Mouse (Mus musculus) heart, postnatal 10 days (tissue): ENCODE measurements around the gene Cpt1c. TPM values are rescaled to one million over a fixed set of nuclear protein-coding genes. Genes with fewer than 3 reads are reported as not detected.

Experiments used
- DNase-seq, 2 experiments: peaks; one replicate each; pipeline ENCODE4 v3.0.0; 2021
- intact Hi-C: fragments of 180-260 bp; cut with DNase I; formaldehyde crosslinking; loops from one replicate; pipeline ENCODE4 v1.15.1; 2025
- total RNA-seq, 2 experiments: library from RNA; stranded (reverse); gene quantifications; 2 replicates each; pipeline ENCODE4 v1.2.3; 2021

Cpt1c gene
- total RNA-seq, 2 experiments from 2014 or later: 4.1 to 6.2 TPM

GRCm38 (mm10) chr7:44970231-44970691 is 4.4 kb downstream of the Cpt1c start:
- intact Hi-C loops: no loop called here
- DNase-seq: peak; percentile 88

DNA sequence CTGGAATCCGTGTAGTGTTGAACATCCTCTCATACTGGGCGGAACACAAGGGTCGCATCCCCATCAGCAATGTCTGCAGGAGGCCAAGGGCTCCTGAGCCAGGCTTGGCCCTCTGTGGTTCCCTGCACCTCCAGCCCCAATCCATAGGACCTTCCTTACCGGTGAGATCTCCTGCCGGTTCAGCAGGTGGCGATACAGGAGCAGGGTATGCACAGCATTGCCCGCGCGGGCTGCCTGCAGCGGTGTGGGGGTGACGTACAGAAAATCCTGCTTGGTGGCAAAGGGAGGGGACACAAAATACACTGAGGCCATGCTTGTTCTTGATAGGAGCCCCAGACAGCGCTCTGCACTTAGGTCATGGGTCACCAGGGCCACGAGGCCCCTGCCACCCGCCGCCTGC is 8.0 kb downstream of the Cpt1c start:
- no peak for DNase-seq
- intact Hi-C loops: no loop called here

DNA sequence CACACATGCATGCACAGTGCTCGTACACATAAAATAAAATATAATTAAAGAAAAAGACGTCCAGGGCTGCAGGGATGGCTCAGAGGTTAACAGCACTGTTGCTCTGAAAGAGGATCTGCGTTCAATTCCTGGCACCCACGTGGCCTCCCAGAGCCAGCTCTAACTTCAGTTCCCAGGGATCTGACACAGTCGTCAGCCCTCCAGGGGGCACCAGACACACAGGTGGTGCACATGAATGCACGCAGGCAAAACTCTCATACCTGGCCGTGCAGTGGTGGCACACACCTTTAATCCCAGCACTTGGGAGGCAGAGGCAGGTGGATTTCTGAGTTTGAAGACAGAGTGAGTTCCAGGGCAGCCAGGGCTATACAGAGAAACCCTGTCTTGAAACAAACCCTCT is 8.7 kb downstream of the Cpt1c start:
- DNase-seq: no peak
- intact Hi-C loops: no loop called here

DNA sequence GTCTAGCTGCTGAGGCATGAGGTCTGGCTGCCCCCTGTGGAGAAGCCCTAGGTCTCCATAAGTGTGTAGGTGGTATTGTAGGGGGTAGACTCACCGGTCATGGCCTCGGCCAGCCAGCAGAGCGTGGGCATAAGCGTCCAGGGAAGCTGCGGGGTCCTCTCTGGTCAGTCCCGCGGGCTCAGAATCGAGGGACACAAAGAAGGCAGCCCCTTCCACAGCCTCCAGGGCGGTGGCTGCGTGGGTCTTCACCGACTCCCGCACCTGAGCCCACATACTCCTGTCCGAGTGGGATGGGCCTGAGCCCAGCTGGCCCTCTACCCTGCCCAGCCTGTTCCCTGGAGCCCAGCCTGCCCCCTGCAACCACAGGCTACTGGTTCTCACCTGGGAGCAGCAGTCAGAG is 9.7 kb downstream of the Cpt1c start:
- DNase-seq: no peak
- intact Hi-C loops: no loop called here

DNA sequence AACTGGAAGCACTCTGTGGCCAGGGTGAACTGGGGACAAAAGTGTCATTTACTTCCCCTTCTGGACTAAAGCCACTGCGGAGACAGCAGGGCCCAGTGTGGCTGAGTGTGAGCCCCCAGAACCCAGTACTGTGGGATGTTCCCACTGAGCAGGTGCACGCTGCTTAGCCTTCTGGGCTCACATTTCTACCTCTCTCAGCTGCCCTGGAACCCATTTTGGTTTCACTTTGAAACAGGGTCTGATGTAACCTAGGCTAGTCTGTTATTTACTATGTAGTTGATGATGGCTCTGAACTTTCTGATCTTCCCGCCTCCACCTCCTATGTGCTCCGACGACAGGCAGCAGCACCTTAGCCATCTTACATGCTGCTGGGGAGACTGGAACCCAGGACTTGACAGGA is 11.8 kb downstream of the Cpt1c start:
- intact Hi-C loops: no loop called here
- no peak for DNase-seq

- no peak for DNase-seq
- intact Hi-C loops: no loop called here
Observed at GRCm38 (mm10) chr7:44962337-44962736, 12.3 kb downstream of the Cpt1c start.

DNA sequence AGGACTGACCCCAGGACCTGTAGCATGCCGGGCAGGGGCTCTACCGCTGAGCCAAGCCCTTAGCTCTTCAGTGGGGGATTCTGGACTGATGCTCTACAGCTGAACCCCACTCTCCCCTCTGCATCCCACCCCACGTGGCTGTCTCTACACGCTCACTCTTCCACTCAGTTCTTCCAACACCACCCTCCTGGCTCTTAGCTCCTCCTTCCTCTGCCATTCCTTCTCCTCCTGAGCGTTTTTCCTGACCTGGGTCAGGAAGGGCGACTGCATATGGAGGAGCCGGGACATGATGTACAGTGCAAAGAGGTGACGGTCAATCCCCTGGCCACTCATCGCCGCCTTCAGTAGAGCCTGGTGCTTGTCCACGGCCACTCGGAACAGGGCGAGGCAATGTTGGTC is 14.1 kb downstream of the Cpt1c start:
- intact Hi-C loops: no loop called here

DNA sequence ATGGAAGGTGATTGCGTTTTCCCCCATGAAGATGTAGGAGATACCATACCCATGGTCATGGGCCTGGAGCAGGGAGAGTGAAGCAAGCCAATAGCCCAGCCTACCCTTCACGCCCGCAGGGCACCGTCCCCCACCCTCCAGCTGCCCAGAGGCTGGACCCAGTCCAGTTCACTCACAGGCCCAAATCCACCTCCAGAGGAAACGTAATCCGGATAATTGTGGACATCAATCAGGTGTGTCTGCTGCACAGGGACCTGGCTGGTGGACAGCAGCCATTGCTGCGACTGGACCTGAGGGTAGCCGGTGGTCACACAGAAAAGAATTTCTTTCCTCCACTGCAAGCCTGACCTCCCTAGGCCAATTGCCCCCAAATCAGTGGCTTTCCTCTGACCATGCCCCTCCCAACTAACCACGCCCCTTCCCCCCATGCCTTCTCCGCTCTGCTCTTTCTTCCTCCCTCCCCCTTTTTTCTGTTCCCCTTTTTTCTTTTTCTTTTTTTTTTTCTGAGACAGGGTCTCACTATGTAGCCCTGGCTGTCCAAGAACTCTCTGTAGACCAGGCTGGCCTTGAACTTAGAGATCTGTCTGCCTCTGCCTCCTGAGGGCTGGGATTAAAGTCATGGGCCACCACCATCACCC is 14.7 kb downstream of the Cpt1c start:
- no peak for DNase-seq
- intact Hi-C loops: loop anchor here (2.0 to 5.0 kb wide), 3 partner anchors 29 to 238 kb away; no protein-coding TSS in a partner anchor

More for the DNA sequence above, 14.1 kb downstream of the Cpt1c start:
- no peak for DNase-seq

DNA sequence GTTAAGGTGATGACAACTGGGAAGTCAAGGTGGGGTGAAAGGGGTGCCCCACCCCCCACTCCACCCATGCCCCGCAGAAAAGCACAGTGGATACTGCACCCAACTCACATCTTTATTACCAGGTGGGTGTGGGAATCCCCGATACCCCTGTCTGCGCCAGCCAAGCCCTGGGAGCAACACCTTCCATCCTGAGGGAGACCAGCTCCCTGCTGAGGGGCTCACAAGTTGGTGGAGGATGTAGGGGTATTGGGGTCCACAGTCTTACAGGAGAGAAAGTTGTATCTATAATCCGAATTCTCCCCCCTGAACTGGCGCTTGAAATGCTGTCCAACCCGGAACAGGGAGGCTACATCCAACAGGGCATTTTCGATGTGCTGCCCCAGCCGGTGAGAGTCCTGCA is 15.4 kb downstream of the Cpt1c start:
- intact Hi-C loops: loop anchor here (2.0 to 5.0 kb wide), 3 partner anchors 28 to 237 kb away; no protein-coding TSS in a partner anchor
- DNase-seq: no peak

- intact Hi-C loops: loop anchor here (2.0 to 5.0 kb wide), 3 partner anchors 27 to 236 kb away; no protein-coding TSS in a partner anchor
- DNase-seq: peak; percentile 53 to 66
Observed at GRCm38 (mm10) chr7:44958208-44958607, 16.4 kb downstream of the Cpt1c start.

DNA sequence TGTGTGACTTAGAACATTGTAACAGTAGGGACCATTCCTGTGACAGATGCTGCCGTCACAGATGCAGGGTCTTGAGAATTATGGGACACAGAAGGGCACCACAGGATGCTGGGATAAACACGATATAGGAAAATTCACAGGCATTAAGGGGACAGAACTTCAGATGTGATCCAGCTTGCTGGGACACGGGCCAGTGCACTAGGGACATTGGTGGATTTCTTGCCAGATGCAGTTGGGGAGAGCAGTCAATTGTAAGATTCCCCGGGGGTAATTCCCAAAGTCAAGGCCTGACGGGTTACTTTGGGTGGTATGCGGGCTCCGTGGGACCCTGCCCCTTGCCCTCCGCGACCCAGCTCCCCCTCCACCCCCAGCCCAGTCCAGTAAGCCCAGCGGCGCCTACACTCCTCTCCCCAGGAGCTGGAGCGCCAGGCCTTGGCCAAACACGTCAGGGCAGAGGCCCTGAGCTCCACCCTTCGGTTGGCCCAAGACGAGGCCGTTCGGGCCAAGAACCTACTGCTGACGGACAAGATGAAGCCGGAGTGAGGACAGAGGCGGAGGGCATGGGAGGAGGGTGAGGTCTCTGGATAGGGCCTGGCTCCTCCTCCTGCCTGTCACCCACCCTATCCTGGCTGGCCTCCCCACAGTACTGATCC is 17.3 kb downstream of the Cpt1c start:
- intact Hi-C loops: loop anchor here (5.0 kb wide), 2 partner anchors 35 to 235 kb away; no protein-coding TSS in a partner anchor
- peak; percentile 71 to 72 for DNase-seq

DNA sequence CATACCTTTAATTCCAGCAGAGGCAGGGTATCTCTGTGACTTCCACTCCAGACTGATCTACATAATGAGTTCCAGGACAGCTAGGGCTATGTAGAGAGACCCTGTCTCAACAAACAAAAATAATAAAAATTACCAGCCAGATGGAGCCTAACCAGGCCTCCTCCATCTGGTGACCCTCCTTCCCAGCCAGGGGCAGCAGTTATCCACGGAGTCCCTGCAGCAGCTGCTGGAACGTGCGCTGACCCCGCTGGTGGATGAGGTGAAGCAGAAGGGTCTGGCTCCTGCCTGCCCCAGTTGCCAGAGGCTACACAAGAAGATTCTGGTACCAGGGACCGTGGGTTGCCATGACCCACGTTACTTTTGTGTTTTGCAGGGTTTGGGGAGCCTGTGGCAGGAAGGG is 18.4 kb downstream of the Cpt1c start:
- intact Hi-C loops: loop anchor here (5.0 kb wide), 2 partner anchors 34 to 234 kb away; no protein-coding TSS in a partner anchor
- DNase-seq: no peak

DNA sequence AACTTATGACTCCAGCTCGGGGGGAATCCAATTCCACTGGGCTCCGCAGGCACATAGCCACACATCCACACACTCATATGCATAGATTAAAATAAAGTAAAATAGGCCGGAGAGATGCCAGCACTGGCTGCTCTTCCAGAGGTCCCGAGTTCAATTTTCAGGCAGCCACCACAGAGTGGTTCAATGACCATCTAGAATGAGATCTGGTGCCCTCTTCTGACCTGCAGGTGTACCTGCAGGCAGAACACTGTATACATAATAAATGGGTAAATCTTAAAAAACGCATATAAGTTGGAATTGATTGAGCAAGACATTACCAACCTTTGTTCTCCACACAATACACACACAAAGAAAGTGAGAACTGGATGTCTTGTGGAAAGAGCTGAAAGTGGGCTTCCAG is 19.0 kb downstream of the Cpt1c start:
- intact Hi-C loops: loop anchor here (5.0 kb wide), 2 partner anchors 33 to 233 kb away; no protein-coding TSS in a partner anchor
- peak in 1 of 2 experiments; percentile 43 for DNase-seq

DNA sequence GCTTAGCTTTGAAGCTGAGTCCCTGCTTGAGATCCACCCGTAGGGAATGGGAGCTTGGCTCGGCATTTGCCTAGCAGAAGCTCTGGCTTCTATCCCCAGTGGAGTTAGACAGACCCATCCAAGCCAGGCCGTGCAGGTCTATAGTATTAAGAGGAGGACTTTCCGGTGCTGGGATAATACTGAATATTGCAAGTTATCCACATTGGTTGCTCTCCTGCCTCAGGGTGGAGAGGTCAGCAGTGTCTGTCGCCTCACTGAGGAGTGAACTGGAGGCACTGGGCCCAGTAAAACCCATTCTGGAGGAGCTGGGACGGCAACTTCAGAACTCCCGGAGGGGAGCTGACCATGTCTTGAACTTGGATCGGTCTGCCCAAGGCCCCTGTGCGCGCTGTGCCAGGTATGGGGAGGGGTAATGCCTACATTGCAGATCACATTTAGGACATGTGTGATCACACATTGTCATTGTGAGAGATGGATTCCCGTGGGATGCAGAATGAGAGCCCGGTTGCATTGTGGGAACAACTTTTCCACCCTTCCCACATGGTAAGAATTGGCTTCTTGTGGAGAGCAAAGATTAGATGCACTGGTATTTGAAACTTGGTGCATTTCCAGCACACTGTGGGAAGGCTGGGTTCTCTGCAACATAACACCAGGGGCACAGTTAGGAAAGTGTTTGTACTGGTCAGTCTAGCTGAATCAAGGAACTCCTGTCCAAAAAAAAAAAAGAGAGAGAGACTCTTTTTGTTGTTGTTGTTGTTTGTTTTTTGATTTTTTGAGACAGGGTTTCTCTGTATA is 20.4 kb downstream of the Cpt1c start:
- intact Hi-C loops: loop anchor here (5.0 kb wide), 1 partner anchor 57 kb away; the partner anchor contains the start of gene Fuz

GRCm38 (mm10) chr7:44953561-44953960 is 21.1 kb downstream of the Cpt1c start:
- DNase-seq: no peak
- intact Hi-C loops: loop anchor here (5.0 kb wide), 1 partner anchor 56 kb away; the partner anchor contains the start of gene Fuz

More for the DNA sequence above, 20.4 kb downstream of the Cpt1c start:
- DNase-seq: no peak

- peak; percentile 92 to 93 for DNase-seq
- intact Hi-C loops: loop anchor here (5.0 kb wide), 1 partner anchor 55 kb away; the partner anchor contains the start of gene Fuz
Observed at GRCm38 (mm10) chr7:44952611-44953306, 21.9 kb downstream of the Cpt1c start.

DNA sequence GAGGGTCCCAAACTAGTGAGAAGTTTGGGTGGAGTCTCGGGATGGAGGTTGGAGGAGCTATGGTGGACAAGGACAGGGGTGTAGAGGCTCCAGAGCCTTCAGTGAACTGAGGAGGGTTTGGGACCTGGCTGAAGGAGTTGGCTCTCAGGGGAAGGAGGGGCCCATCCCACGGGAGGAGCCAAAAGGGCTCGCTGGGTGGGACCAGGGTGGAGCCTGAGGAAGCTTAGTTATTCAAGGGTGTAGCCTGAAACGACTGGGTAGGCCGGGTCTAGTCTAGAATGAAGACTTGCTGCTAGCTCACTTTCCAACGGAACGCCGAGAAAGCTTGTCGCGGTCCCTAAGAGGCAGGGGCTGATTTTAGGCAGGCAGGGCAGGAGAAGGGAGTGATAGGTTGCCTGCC is 22.7 kb downstream of the Cpt1c start:
- DNase-seq: peak; percentile 68 to 73
- intact Hi-C loops: loop anchor here (5.0 kb wide), 1 partner anchor 55 kb away; the partner anchor contains the start of gene Fuz

- DNase-seq: no peak
- intact Hi-C loops: loop anchor here (5.0 kb wide), 1 partner anchor 53 kb away; the partner anchor contains the start of gene Fuz
Observed at GRCm38 (mm10) chr7:44949922-44950321, 24.7 kb downstream of the Cpt1c start.

DNA sequence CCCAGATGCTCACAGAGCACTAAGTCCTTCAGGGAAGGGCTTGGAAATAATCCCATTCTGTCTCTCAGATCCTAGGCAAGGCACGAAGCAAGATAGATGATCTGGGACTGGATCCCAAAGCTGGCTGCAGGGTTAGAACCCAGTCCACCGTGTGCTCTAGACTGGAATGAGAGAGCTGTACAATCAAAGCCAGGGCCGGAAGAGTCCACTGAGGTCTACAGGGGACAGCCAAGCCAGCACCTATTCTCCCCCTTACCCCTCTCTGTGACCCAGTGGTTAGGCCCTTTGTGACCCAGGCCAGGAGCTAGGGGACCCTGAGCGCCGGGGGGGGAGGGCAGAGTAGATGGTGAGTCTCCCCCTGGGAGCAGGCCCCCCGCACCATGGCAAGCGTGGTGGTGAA is 31.7 kb downstream of the Cpt1c start, which contains the start of gene Tsks:
Tsks (plus strand) TSS at position 301 of the 400 bp plus-strand sequence.
- intact Hi-C loops: no loop called here
- no peak for DNase-seq

GRCm38 (mm10) chr7:44938680-44939079 is 36.0 kb downstream of the Cpt1c start:
- intact Hi-C loops: no loop called here
- no peak for DNase-seq
